Mouse (Mus musculus): ENCODE measurements at regions not wholly inside any gene's neighbourhood (a gene's known extent, or its start where the extent isn't known, plus 50 kb on each side); places are given as distances from the start of the nearest gene placed in this dataset.

- TF ChIP-seq ZC3H11A (IDR thresholded peaks at IDR 0.05; ENCODE audit: borderline replicate concordance, low read depth, low read length) = no peak
- TF ChIP-seq HCFC1 (IDR thresholded peaks at IDR 0.05; ENCODE audit: borderline replicate concordance, insufficient read depth, low read length) = no peak
- TF ChIP-seq ZNF384 (IDR thresholded peaks at IDR 0.05; ENCODE audit: low read depth, low read length) = no peak
- no peak for TF ChIP-seq CHD2 (IDR thresholded peaks at IDR 0.05; ENCODE audit: low read depth, low read length)
- TF ChIP-seq MAFK (IDR thresholded peaks at IDR 0.05; ENCODE audit: insufficient read depth, low read depth, low read length) = no peak
These were observed 100.2 kb upstream of the Dock1 start for GRCm38 (mm10) chr7:134570176-134570810.

All from ES-E14 (cell line).